Mouse (Mus musculus): ENCODE results near the gene Syne1. TPM values are rescaled to one million over a fixed set of nuclear protein-coding genes. Genes with fewer than 3 reads are reported as not detected.

Syne1 gene
- polyA plus RNA-seq, 1 experiment from 2014 or later: 7.9 TPM

GRCm38 (mm10) chr10:5185156-5186083, 365.9 kb downstream of the Syne1 start:
- Histone ChIP-seq H3K9me3 (ENCODE audit: low read depth, low read length) (no peaks in the 10 kb centered on the region), H3K27ac (ENCODE audit: low read depth) (no peak overlapping the region), H3K9ac (no peak overlapping the region), H3K36me3 (ENCODE audit: insufficient read depth) (0 out of 2 replicates have a peak, but pooled peaks cover 12% of the 10 kb centered on the region), H3K4me2 (no peak overlapping the region), H3K4me1 (ENCODE audit: insufficient read depth) (no peaks in the 10 kb centered on the region), H3K4me3 (ENCODE audit: low read depth, low read length) (no peak overlapping the region), H3K27me3 (ENCODE audit: insufficient read depth, low read length) (no peaks in the 10 kb centered on the region)
- WGBS: 65% methylated on average over 19 of the region's 19 CpGs
- ATAC-seq (ENCODE audit: insufficient read depth) (no peak), DNase-seq (no peak)
- TF ChIP-seq CTCF (IDR thresholded peaks at IDR 0.05; ENCODE audit: low read depth): no peak

GRCm38 (mm10) chr10:5181771-5182176, 369.5 kb downstream of the Syne1 start:
- Histone ChIP-seq H3K4me3 (ENCODE audit: low read depth, low read length) (no peak overlapping the region), H3K27me3 (ENCODE audit: insufficient read depth, low read length) (no peaks in the 10 kb centered on the region), H3K36me3 (ENCODE audit: insufficient read depth) (0 out of 2 replicates have a peak, but pooled peaks cover 8% of the 10 kb centered on the region), H3K9me3 (ENCODE audit: low read depth, low read length) (no peaks in the 10 kb centered on the region), H3K4me1 (ENCODE audit: insufficient read depth) (no peaks in the 10 kb centered on the region), H3K9ac (no peak overlapping the region), H3K27ac (ENCODE audit: low read depth) (no peak overlapping the region), H3K4me2 (no peak overlapping the region)
- ATAC-seq (ENCODE audit: insufficient read depth) (no peak), DNase-seq (no peak)
- no peak for TF ChIP-seq CTCF (IDR thresholded peaks at IDR 0.05; ENCODE audit: low read depth)
- 83% methylated on average over 4 of the region's 4 CpGs for WGBS

DNA sequence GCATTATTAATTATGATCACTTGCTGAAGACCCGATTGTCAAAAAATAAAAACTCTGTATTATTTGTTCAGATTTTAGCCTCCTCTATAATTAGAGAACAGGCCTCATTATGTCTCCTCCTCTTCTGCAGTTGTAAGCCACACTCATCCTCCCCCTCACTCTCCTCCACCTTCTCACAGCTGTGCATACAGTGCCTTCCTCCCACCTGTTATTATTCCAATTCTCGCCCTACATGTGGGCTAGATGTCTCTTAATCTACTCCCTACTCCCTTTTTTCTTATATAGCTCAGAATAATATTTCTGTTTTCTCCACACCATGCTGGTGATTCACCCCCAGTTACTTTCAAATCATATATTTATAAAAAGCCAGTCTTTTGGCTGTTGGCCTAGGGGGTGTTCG, 371.4 kb downstream of the Syne1 start:
- DNase-seq (no peak), ATAC-seq (ENCODE audit: insufficient read depth) (no peak)
- WGBS: 80% methylated on average over 3 of the region's 3 CpGs
- Histone ChIP-seq H3K27ac (ENCODE audit: low read depth) (no peak overlapping the region), H3K4me2 (no peak overlapping the region), H3K36me3 (ENCODE audit: insufficient read depth) (0 out of 2 replicates have a peak, but pooled peaks cover 8% of the 10 kb centered on the region), H3K4me3 (ENCODE audit: low read depth, low read length) (no peak overlapping the region), H3K9ac (no peak overlapping the region), H3K4me1 (ENCODE audit: insufficient read depth) (no peaks in the 10 kb centered on the region), H3K9me3 (ENCODE audit: low read depth, low read length) (no peaks in the 10 kb centered on the region), H3K27me3 (ENCODE audit: insufficient read depth, low read length) (no peaks in the 10 kb centered on the region)
- TF ChIP-seq CTCF (IDR thresholded peaks at IDR 0.05; ENCODE audit: low read depth): no peak

DNA sequence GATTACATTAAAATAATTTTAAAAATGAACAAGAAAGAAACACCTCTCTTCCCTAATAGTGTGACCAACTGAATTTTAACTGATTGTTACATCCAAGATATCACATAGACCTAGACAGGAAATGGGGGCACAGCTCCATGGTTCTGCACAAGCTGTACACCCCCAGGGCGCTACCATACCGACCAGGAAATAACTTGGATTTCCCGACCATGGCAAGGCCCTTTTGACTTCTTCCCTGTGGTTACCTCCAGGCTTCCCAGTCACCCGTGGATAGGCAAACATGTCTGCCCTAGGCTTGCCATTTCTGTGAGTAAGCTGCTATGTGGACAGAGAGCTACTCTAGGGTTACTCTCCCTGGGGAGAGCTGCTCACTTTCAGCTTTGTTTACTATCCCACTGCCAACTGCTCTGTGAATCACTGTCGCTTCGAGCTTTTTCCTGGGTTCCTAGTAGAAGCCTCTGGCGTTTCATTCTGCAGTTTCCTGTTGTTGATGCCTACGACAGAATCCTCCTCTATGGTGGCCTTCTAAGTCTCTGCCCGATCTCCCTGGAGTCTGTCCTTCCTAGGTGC, 373.8 kb downstream of the Syne1 start:
- Histone ChIP-seq H3K4me1 (ENCODE audit: insufficient read depth) (no peaks in the 10 kb centered on the region), H3K9me3 (ENCODE audit: low read depth, low read length) (no peaks in the 10 kb centered on the region), H3K9ac (no peak overlapping the region), H3K36me3 (ENCODE audit: insufficient read depth) (no peaks in the 10 kb centered on the region), H3K27me3 (ENCODE audit: insufficient read depth, low read length) (no peaks in the 10 kb centered on the region), H3K4me2 (no peak overlapping the region), H3K4me3 (ENCODE audit: low read depth, low read length) (no peak overlapping the region), H3K27ac (ENCODE audit: low read depth) (no peak overlapping the region)
- 46% methylated on average over 9 of the region's 9 CpGs for WGBS
- TF ChIP-seq CTCF (IDR thresholded peaks at IDR 0.05; ENCODE audit: low read depth): no peak
- ATAC-seq (ENCODE audit: insufficient read depth) (no peak), DNase-seq (peak; percentile 13)

DNA sequence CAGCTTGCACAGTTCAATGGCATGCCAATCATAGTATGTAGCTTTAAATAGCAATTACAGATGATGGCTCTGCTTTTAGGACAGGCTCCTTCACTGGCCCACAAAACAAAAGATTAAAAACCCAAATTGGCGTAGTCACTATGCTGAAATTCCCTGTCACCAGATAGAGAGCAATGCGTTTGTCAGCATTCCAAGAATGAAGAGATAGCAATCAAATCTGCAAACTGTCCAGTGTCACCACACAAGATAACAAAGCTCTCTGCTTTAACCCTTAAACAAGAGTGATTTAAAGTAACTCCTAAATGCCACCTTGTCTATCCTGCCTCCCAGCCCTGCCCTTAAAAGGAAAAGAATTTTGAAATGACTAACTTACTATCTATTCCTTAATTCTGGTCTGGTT, 374.9 kb downstream of the Syne1 start:
- 36% methylated on average over 2 of the region's 2 CpGs for WGBS
- H3K36me3 ChIP-seq (ENCODE audit: insufficient read depth): no peaks in the 10 kb centered on the region
- no peak for ATAC-seq (ENCODE audit: insufficient read depth)
- no peak overlapping the region for H3K4me2 ChIP-seq
- H3K4me3 ChIP-seq (ENCODE audit: low read depth, low read length): no peak overlapping the region
- H3K9me3 ChIP-seq (ENCODE audit: low read depth, low read length): no peaks in the 10 kb centered on the region
- peak; percentile 5 for DNase-seq
- no peak for TF ChIP-seq CTCF (IDR thresholded peaks at IDR 0.05; ENCODE audit: low read depth)
- H3K27ac ChIP-seq (ENCODE audit: low read depth): no peak overlapping the region
- no peak overlapping the region for H3K9ac ChIP-seq
- H3K27me3 ChIP-seq (ENCODE audit: insufficient read depth, low read length): no peaks in the 10 kb centered on the region
- no peaks in the 10 kb centered on the region for H3K4me1 ChIP-seq (ENCODE audit: insufficient read depth)

- Histone ChIP-seq H3K9me3 (ENCODE audit: low read depth, low read length) (no peaks in the 10 kb centered on the region), H3K9ac (no peak overlapping the region), H3K4me3 (ENCODE audit: low read depth, low read length) (no peak overlapping the region), H3K4me2 (no peak overlapping the region), H3K4me1 (ENCODE audit: insufficient read depth) (no peaks in the 10 kb centered on the region), H3K36me3 (ENCODE audit: insufficient read depth) (no peaks in the 10 kb centered on the region), H3K27ac (ENCODE audit: low read depth) (no peak overlapping the region), H3K27me3 (ENCODE audit: insufficient read depth, low read length) (no peaks in the 10 kb centered on the region)
- 64% methylated on average over 1 of the region's 1 CpGs for WGBS
- ATAC-seq (ENCODE audit: insufficient read depth): no peak
- no peak for DNase-seq
- no peak for TF ChIP-seq CTCF (IDR thresholded peaks at IDR 0.05; ENCODE audit: low read depth)
Observed at GRCm38 (mm10) chr10:5170425-5170824, 380.9 kb downstream of the Syne1 start.

GRCm38 (mm10) chr10:5167481-5167880, 383.8 kb downstream of the Syne1 start:
- no peaks in the 10 kb centered on the region for H3K9me3 ChIP-seq (ENCODE audit: low read depth, low read length)
- DNase-seq (no peak), ATAC-seq (ENCODE audit: insufficient read depth) (no peak)
- H3K9ac ChIP-seq: no peak overlapping the region
- no peak for TF ChIP-seq CTCF (IDR thresholded peaks at IDR 0.05; ENCODE audit: low read depth)
- no peaks in the 10 kb centered on the region for H3K4me1 ChIP-seq (ENCODE audit: insufficient read depth)
- 61% methylated on average over 3 of the region's 3 CpGs for WGBS
- no peak overlapping the region for H3K4me3 ChIP-seq (ENCODE audit: low read depth, low read length)
- no peaks in the 10 kb centered on the region for H3K36me3 ChIP-seq (ENCODE audit: insufficient read depth)
- no peak overlapping the region for H3K27ac ChIP-seq (ENCODE audit: low read depth)
- H3K27me3 ChIP-seq (ENCODE audit: insufficient read depth, low read length): no peaks in the 10 kb centered on the region
- no peak overlapping the region for H3K4me2 ChIP-seq

All from lung, embryonic 14.5 days (tissue).